Mouse (Mus musculus): ENCODE results near the gene Pde4dip. TPM values are rescaled to one million over a fixed set of nuclear protein-coding genes. Genes with fewer than 3 reads are reported as not detected.

Pde4dip gene
- polyA plus RNA-seq, 1 experiment from 2014 or later, result 23.3 TPM

DNA sequence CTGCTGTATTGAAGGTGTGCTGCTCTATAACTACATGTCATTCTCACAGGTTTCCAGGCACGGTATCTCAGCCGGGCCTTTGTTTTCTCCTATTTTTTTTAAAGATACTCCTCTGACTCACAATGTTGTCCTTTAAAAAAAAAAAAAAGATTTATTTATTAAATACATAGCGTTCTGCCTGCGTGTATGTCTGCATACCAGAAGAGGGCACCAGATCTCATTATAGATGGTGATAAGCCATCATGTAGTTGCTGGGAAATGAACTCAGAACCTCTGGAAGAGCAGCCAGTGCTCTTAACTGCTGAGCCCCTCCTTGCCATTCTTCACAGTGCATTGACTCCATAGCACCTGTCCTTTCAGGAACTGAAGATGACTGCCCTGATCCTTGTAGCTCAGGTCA, 26.6 kb upstream of the Pde4dip start:
- H3K4me1 ChIP-seq (ENCODE audit: control insufficient read depth, insufficient read depth, low read length), result no peaks in the 10 kb centered on the region
- H3K27ac ChIP-seq (replicated peaks; ENCODE audit: low read depth, low read length), result no peak overlapping the region
- H3K9me3 ChIP-seq (ENCODE audit: control insufficient read depth, low read length), result no peaks in the 10 kb centered on the region
- H3K9ac ChIP-seq (ENCODE audit: low read length), result no peak overlapping the region
- no peak for ATAC-seq (ENCODE audit: insufficient number of reproducible peaks, low FRiP score, low TSS enrichment, low read depth)
- no peaks in the 10 kb centered on the region for H3K27me3 ChIP-seq (ENCODE audit: control insufficient read depth, insufficient read depth, low read length)
- DNase-seq (ENCODE audit: low spot score), result no peak
- WGBS, result 81% methylated on average over 4 of the region's 4 CpGs
- no peak overlapping the region for H3K4me3 ChIP-seq (ENCODE audit: low read depth, low read length)
- H3K4me2 ChIP-seq (ENCODE audit: low read depth, severe bottlenecking), result no peak overlapping the region
- peaks cover 8% of the 10 kb centered on the region; the same call in 1 of the 2 replicates for H3K36me3 ChIP-seq (ENCODE audit: control insufficient read depth, insufficient read depth, low read length)

- Histone ChIP-seq H3K9ac (ENCODE audit: low read length) (no peak overlapping the region), H3K36me3 (ENCODE audit: control insufficient read depth, insufficient read depth, low read length) (peaks cover 6% of the 10 kb centered on the region; the same call in 1 of the 2 replicates), H3K27me3 (ENCODE audit: control insufficient read depth, insufficient read depth, low read length) (no peaks in the 10 kb centered on the region), H3K9me3 (ENCODE audit: control insufficient read depth, low read length) (no peaks in the 10 kb centered on the region), H3K4me3 (ENCODE audit: low read depth, low read length) (no peak overlapping the region), H3K4me1 (ENCODE audit: control insufficient read depth, insufficient read depth, low read length) (no peaks in the 10 kb centered on the region), H3K4me2 (ENCODE audit: low read depth, severe bottlenecking) (no peak overlapping the region), H3K27ac (replicated peaks; ENCODE audit: low read depth, low read length) (no peak overlapping the region)
- DNase-seq (ENCODE audit: low spot score) (no peak), ATAC-seq (ENCODE audit: insufficient number of reproducible peaks, low FRiP score, low TSS enrichment, low read depth) (no peak)
- 69% methylated on average over 7 of the region's 7 CpGs for WGBS
These were observed 22.6 kb upstream of the Pde4dip start for GRCm38 (mm10) chr3:97911093-97911492.

DNA sequence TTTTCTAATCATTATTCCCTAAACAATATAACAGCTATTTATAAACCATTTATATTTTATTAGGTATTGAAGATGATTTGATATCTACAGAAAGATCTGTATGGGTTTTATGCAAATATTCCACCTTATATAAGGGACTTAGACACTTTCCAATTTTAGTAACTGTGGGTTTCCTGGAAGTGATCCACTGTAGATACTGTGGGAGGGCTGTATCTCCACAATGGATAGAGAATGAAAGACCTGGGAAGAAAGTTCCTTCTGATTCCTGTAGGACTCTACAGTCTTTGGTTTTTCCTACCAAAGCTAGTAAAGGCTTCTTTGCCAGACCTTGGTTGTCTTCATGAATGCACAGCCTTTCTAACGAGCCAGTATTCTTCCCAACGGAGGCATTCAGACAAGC, 21.2 kb upstream of the Pde4dip start:
- H3K36me3 ChIP-seq (ENCODE audit: control insufficient read depth, insufficient read depth, low read length), result peaks cover 2% of the 10 kb centered on the region; the same call in 1 of the 2 replicates
- 73% methylated on average over 2 of the region's 2 CpGs for WGBS

GRCm38 (mm10) chr3:97901586-97901985, 13.1 kb upstream of the Pde4dip start:
- no peaks in the 10 kb centered on the region for H3K36me3 ChIP-seq (ENCODE audit: control insufficient read depth, insufficient read depth, low read length)
- H3K4me2 ChIP-seq (ENCODE audit: low read depth, severe bottlenecking), result peak overlapping the region; percentile 53
- no peak for DNase-seq (ENCODE audit: low spot score)
- no peak for ATAC-seq (ENCODE audit: insufficient number of reproducible peaks, low FRiP score, low TSS enrichment, low read depth)
- no peaks in the 10 kb centered on the region for H3K9me3 ChIP-seq (ENCODE audit: control insufficient read depth, low read length)
- H3K4me3 ChIP-seq (ENCODE audit: low read depth, low read length), result peak overlapping the region; percentile 98
- no peaks in the 10 kb centered on the region for H3K27me3 ChIP-seq (ENCODE audit: control insufficient read depth, insufficient read depth, low read length)
- H3K9ac ChIP-seq (ENCODE audit: low read length), result peak overlapping the region; percentile 87
- 27% methylated on average over 5 of the region's 5 CpGs for WGBS
- peaks cover 2% of the 10 kb centered on the region; the same call in 1 of the 2 replicates for H3K4me1 ChIP-seq (ENCODE audit: control insufficient read depth, insufficient read depth, low read length)
- H3K27ac ChIP-seq (replicated peaks; ENCODE audit: low read depth, low read length), result 0 out of 2 replicates have a peak overlapping the region, but pooled peaks have one; percentile 45

More for the DNA sequence above, 21.2 kb upstream of the Pde4dip start:
- Histone ChIP-seq H3K27me3 (ENCODE audit: control insufficient read depth, insufficient read depth, low read length) (no peaks in the 10 kb centered on the region), H3K9me3 (ENCODE audit: control insufficient read depth, low read length) (no peaks in the 10 kb centered on the region), H3K4me3 (ENCODE audit: low read depth, low read length) (no peak overlapping the region), H3K4me1 (ENCODE audit: control insufficient read depth, insufficient read depth, low read length) (no peaks in the 10 kb centered on the region), H3K9ac (ENCODE audit: low read length) (no peak overlapping the region), H3K27ac (replicated peaks; ENCODE audit: low read depth, low read length) (no peak overlapping the region), H3K4me2 (ENCODE audit: low read depth, severe bottlenecking) (no peak overlapping the region)
- ATAC-seq (ENCODE audit: insufficient number of reproducible peaks, low FRiP score, low TSS enrichment, low read depth), result no peak
- no peak for DNase-seq (ENCODE audit: low spot score)

DNA sequence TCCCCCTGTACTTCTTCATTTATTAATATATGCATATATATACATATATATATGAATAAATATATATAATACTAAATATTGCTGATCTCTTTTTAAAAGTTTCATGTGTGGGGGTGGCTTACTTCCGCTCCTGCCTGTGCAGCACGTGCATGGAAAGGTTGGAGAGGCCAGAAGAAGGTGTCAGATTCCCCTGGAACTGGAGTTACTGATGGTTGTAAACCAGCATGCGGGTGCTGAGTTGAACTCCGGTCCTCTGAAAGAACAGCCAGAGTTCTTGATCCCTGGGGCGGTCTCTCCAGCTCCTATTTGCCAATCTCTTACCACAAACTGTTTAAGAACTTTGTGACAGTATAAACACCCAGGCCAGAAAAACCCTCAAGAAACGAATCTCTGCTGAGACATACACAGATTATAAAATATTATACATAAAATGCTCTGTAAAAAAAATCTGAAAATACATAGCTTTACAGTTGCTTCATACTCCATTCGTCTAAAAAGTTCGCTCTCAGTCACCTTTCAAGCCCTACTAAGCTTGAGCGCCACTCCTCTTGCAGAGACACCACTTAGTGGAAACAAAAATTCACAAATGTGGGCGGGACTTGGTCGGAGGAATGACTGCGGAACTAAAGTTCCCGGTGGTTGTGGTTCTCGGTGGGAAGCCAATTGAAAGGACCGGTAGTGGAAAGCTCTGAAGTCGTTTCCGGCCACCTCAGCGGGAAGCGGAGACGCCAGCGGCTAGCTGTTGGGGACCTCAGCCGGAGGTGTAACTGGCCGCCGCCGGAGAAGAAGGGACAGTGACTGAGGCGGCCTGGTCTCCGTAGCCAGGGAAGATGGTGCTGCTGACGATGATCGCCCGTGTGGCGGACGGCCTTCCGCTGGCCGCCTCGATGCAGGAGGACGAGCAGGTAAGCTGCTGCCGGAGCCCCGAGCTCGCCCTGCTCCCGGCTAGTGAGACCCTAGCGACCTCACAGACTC, 12.3 kb upstream of the Pde4dip start, which contains the start of gene Sec22b:
TSS of gene Sec22b (plus strand) at position 675 of the 975 bp plus-strand sequence.
- H3K4me2 ChIP-seq (ENCODE audit: low read depth, severe bottlenecking), result peak within 1 kb of the TSS; percentile 53
- ATAC-seq (ENCODE audit: insufficient number of reproducible peaks, low FRiP score, low TSS enrichment, low read depth) (peak; percentile 75; the same call in 1 of the 2 replicates), DNase-seq (ENCODE audit: low spot score) (peak; percentile 92)
- H3K36me3 ChIP-seq (ENCODE audit: control insufficient read depth, insufficient read depth, low read length), result no peaks in the 10 kb centered on the region
- H3K9me3 ChIP-seq (ENCODE audit: control insufficient read depth, low read length), result no peaks in the 10 kb centered on the region
- no peaks in the 10 kb centered on the region for H3K27me3 ChIP-seq (ENCODE audit: control insufficient read depth, insufficient read depth, low read length)
- whole genome bisulfite sequencing, result 3% methylated on average over 41 of the region's 41 CpGs
- peak within 1 kb of the TSS; percentile 87 for H3K9ac ChIP-seq (ENCODE audit: low read length)
- peak within 1 kb of the TSS; percentile 98 for H3K4me3 ChIP-seq (ENCODE audit: low read depth, low read length)
- H3K4me1 ChIP-seq (ENCODE audit: control insufficient read depth, insufficient read depth, low read length), result peaks cover 2% of the 10 kb centered on the region; the same call in 1 of the 2 replicates
- 0 out of 2 replicates have a peak within 1 kb of the TSS, but pooled peaks have one; percentile 45 for H3K27ac ChIP-seq (replicated peaks; ENCODE audit: low read depth, low read length)

DNA sequence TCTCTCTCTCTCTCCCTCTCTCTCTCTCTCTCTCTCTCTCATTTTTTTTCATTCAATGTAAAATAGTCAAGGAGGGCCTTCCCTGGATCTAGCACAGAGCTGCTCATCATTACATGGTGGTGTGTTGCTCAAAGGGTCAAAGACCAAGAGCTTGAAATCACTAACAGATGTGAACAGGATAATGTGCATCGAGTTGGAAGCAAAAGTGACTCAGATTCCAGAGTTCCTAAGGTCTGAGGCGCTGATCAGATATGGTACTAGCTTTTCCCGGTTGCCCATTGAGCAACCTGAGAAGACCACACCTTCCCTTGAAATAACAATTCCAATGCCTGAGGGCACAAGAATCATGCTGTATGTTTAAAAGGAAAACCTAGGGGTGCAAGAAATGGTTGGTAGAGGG, 9.9 kb upstream of the Pde4dip start:
- ATAC-seq (ENCODE audit: insufficient number of reproducible peaks, low FRiP score, low TSS enrichment, low read depth) (no peak), DNase-seq (ENCODE audit: low spot score) (no peak)
- H3K4me1 ChIP-seq (ENCODE audit: control insufficient read depth, insufficient read depth, low read length), result peaks cover 2% of the 10 kb centered on the region; the same call in 1 of the 2 replicates
- 42% methylated on average over 3 of the region's 3 CpGs for WGBS
- H3K36me3 ChIP-seq (ENCODE audit: control insufficient read depth, insufficient read depth, low read length), result no peaks in the 10 kb centered on the region
- H3K9ac ChIP-seq (ENCODE audit: low read length), result no peak overlapping the region
- no peak overlapping the region for H3K4me2 ChIP-seq (ENCODE audit: low read depth, severe bottlenecking)
- H3K4me3 ChIP-seq (ENCODE audit: low read depth, low read length), result no peak overlapping the region
- no peaks in the 10 kb centered on the region for H3K9me3 ChIP-seq (ENCODE audit: control insufficient read depth, low read length)
- no peak overlapping the region for H3K27ac ChIP-seq (replicated peaks; ENCODE audit: low read depth, low read length)
- H3K27me3 ChIP-seq (ENCODE audit: control insufficient read depth, insufficient read depth, low read length), result no peaks in the 10 kb centered on the region

- peak; percentile 66 for DNase-seq (ENCODE audit: low spot score)
- no peak for ATAC-seq (ENCODE audit: insufficient number of reproducible peaks, low FRiP score, low TSS enrichment, low read depth)
These were observed 6.2 kb upstream of the Pde4dip start for GRCm38 (mm10) chr3:97894695-97895094.

GRCm38 (mm10) chr3:97890205-97890604, 1.7 kb upstream of the Pde4dip start:
- H3K27ac ChIP-seq (replicated peaks; ENCODE audit: low read depth, low read length), result no peak overlapping the region
- peaks cover 22% of the 10 kb centered on the region for H3K27me3 ChIP-seq (ENCODE audit: control insufficient read depth, insufficient read depth, low read length)
- ATAC-seq (ENCODE audit: insufficient number of reproducible peaks, low FRiP score, low TSS enrichment, low read depth) (no peak; the same call in 1 of the 2 replicates), DNase-seq (ENCODE audit: low spot score) (no peak)
- peaks cover 2% of the 10 kb centered on the region; the same call in 1 of the 2 replicates for H3K4me1 ChIP-seq (ENCODE audit: control insufficient read depth, insufficient read depth, low read length)
- no peaks in the 10 kb centered on the region for H3K9me3 ChIP-seq (ENCODE audit: control insufficient read depth, low read length)
- H3K9ac ChIP-seq (ENCODE audit: low read length), result no peak overlapping the region
- H3K36me3 ChIP-seq (ENCODE audit: control insufficient read depth, insufficient read depth, low read length), result no peaks in the 10 kb centered on the region
- no peak overlapping the region for H3K4me3 ChIP-seq (ENCODE audit: low read depth, low read length)
- 75% methylated on average over 6 of the region's 6 CpGs for WGBS
- no peak overlapping the region for H3K4me2 ChIP-seq (ENCODE audit: low read depth, severe bottlenecking)

More at GRCm38 (mm10) chr3:97894695-97895094, 6.2 kb upstream of the Pde4dip start:
- 52% methylated on average over 6 of the region's 6 CpGs for WGBS
- H3K36me3 ChIP-seq (ENCODE audit: control insufficient read depth, insufficient read depth, low read length), result no peaks in the 10 kb centered on the region
- H3K4me1 ChIP-seq (ENCODE audit: control insufficient read depth, insufficient read depth, low read length), result 0 out of 2 replicates have a peak, but pooled peaks cover 2% of the 10 kb centered on the region
- no peak overlapping the region for H3K9ac ChIP-seq (ENCODE audit: low read length)
- H3K4me2 ChIP-seq (ENCODE audit: low read depth, severe bottlenecking), result no peak overlapping the region
- no peak overlapping the region for H3K27ac ChIP-seq (replicated peaks; ENCODE audit: low read depth, low read length)
- no peak overlapping the region for H3K4me3 ChIP-seq (ENCODE audit: low read depth, low read length)
- no peaks in the 10 kb centered on the region for H3K9me3 ChIP-seq (ENCODE audit: control insufficient read depth, low read length)
- peaks cover 4% of the 10 kb centered on the region; the same call in 1 of the 2 replicates for H3K27me3 ChIP-seq (ENCODE audit: control insufficient read depth, insufficient read depth, low read length)
